Mouse (Mus musculus) cerebellum, postnatal 10 days (tissue): ENCODE results near the gene Ccnk.

Experiments
- DNase-seq, 2 experiments: peaks; one replicate each; pipeline ENCODE4 v3.0.0; 2021; ENCODE audit warnings: mixed read lengths in 2 of 2

The Ccnk gene

GRCm38 (mm10) chr12:108179321-108180266, at the start of gene Ccnk:
Gene Ccnk, plus strand, starts transcription at chr12:108179579.
- DNase-seq: peak; percentile 99

GRCm38 (mm10) chr12:108132450-108133070, 46.8 kb upstream of the Ccnk start:
- DNase-seq: peak in 1 of 2 experiments; percentile 31

- DNase-seq: no peak
Measured at GRCm38 (mm10) chr12:108133181-108133580, 46.2 kb upstream of the Ccnk start.

GRCm38 (mm10) chr12:108135610-108136208, 43.7 kb upstream of the Ccnk start:
- DNase-seq: peak; percentile 15 to 29

- DNase-seq: peak; percentile 50 to 61
Measured at GRCm38 (mm10) chr12:108143624-108144498, 35.5 kb upstream of the Ccnk start.

- no peak for DNase-seq
Measured at GRCm38 (mm10) chr12:108145198-108145597, 34.2 kb upstream of the Ccnk start.

DNA sequence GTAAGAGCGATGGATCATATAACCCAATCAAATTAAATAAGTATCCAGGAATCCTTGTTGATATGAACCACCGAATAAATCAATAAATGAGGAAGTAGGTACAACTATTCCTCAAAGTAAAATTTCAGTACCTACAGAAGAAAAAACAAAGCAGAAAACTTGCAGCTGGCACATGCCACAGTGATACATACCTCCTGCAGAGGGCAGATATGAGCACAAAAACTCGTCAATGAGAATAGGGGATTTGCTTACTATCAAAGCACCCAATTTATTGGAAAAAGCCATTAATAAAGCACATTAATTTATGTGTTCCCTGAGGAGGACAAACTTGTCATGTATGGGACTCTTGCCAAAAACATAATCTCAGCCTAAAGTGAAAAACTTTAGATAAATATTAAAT, 29.6 kb upstream of the Ccnk start:
- no peak for DNase-seq

DNA sequence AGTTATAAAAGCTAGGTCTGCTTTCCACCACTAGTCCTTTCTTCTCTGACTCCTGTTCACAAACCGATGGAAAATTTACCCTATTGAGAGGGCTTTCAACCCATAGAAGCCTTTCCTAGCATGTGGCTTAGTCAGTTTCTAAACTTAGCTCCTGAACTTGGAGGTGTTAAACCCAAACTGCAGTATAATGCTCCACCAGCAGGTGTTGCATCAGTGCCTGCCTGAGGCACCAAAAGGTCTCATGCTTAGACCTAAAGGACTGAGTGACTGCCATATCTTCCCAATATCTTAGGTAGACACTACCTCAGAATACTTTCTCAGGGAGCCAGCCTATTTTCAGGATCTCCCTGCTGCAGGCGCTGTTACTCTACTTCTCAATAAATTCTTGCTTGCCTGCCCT, 26.6 kb upstream of the Ccnk start:
- DNase-seq: no peak

- DNase-seq: no peak
Measured at GRCm38 (mm10) chr12:108159863-108160262, 19.5 kb upstream of the Ccnk start.

DNA sequence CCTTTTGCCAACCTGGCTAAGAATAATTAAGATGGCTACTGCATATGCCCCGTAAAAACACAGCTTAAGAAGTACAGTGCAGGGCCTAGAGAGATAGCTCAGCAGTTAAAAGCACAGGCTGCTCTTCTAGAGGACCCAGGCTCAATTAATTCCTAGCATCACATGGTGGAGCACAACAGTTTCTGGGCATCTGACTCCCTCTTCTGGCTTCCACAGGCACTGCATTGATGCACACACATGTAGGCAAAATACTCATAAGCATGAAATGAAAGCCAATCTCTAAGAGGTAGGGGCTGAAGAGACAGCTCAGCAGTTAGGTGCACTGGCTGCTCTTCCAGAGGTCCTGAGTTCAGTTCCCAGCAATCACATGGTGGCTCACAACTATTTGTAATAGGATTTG, 17.3 kb upstream of the Ccnk start:
- DNase-seq: peak; percentile 29 to 39

- DNase-seq: no peak
Measured at GRCm38 (mm10) chr12:108163706-108164105, 15.7 kb upstream of the Ccnk start.

DNA sequence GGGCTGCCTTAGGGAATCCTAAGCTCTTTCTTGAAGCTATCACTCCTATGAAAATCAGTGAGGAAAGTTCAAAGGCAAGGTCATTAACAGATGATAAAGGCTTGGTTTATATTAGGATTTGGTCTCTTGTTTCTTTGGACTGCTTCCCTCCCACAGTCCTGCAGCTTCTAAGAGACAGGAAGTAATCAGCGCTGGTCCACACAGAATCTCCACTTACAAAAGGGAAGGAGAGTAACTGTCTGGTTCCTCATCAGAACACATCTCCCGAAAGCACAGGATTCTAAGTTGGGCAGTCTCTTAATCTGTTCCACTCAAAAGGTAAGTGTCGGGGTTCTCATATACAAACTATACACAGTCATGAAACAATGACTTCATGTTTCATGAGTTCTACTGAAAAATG, 10.5 kb upstream of the Ccnk start:
- no peak for DNase-seq

GRCm38 (mm10) chr12:108170467-108170866, 8.9 kb upstream of the Ccnk start:
- DNase-seq: no peak

DNA sequence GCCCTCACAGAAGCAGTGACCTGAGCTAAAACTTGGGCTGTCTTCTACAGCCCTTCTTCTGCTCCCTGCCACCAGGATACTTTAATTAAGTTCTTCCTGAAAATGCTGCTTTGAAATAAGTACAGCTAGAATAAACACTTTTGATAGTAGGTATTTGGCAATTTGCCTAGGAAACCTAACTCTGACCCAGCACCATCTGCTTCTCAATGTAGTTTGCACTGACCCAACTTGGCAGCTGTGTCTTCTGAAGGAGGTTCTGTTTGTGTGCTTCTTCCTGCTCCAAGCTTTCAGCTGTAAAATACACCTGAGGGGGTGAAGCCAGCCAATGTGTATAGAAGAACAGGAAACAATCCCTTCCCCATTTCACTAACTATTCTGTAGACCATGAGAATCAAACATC, 8.0 kb upstream of the Ccnk start:
- DNase-seq: no peak

- peak in 1 of 2 experiments; percentile 41 for DNase-seq
Measured at GRCm38 (mm10) chr12:108172639-108173038, 6.7 kb upstream of the Ccnk start.

DNA sequence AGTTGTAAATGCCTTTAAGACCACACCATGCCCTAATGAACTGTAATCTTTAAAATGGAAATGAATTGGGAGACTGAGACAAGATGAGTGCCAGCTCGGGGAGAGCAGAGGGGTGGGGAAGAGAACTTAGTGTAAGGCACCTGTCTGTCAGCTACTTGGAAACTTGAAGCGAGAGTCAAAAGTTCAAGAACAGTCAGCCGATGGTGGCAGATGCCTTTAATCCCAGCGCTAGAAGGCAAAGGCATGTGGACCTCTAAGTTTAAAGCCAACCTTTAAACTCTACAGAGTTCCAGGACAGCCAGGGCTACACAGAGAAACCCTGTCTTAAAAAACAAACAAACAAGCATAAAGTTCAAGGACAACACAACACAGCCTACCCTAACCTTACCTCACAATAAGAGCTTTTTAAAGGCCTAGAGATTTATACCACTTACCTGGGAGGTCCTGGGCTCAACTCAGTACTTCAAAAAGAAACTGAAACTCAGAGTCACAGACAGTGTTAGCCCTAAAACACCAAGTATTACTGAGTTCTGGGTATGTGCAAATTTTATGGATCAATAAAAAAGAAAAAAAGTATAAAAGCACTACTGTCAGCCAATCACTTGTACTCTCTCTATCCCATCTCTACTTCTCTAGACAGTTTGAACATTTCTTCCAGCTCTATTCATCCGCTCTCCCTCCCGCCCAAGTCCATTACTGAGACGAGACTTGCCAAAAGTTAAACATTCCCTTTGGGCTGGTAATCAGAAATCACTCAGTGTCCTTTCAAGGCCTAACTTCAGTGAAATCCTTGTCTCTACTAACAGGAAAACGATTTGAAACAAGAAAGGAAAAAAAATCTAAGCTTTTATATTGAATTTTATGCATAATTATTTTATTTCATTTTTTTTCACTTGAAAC, 4.5 kb upstream of the Ccnk start:
- DNase-seq: no peak

GRCm38 (mm10) chr12:108176366-108176765, 3.0 kb upstream of the Ccnk start:
- no peak for DNase-seq

- peak; percentile 75 for DNase-seq
Measured at GRCm38 (mm10) chr12:108178331-108179245, 791 bp upstream of the Ccnk start.

DNA sequence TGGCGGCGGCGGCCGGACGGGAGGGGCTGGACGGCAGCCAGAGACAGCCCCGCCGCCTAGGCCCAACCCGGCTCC, 296 bp upstream of the Ccnk start, which contains the start of gene Setd3:
TSS of gene Setd3 (minus strand) at position 69 of the 75 bp plus-strand sequence.
- no peak for DNase-seq

DNA sequence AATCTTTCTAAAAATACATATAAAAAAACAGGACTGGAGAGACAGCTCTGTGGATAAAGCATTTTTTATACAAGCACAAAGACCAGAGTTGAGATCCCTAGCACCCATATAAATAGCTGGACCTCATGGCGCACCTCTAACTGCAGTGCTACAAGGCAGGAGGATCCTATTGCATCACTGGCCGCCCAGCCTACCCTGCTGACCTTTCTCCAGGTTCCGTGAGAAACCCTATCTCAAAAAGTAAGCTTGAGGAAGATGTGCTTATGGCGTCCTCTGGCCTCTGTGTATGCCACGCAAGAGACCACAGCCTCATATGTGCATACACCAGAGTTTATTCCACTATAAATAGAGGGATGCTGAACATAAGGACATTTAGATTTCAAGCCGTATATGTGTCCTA, 2.3 kb downstream of the Ccnk start:
- no peak for DNase-seq

DNA sequence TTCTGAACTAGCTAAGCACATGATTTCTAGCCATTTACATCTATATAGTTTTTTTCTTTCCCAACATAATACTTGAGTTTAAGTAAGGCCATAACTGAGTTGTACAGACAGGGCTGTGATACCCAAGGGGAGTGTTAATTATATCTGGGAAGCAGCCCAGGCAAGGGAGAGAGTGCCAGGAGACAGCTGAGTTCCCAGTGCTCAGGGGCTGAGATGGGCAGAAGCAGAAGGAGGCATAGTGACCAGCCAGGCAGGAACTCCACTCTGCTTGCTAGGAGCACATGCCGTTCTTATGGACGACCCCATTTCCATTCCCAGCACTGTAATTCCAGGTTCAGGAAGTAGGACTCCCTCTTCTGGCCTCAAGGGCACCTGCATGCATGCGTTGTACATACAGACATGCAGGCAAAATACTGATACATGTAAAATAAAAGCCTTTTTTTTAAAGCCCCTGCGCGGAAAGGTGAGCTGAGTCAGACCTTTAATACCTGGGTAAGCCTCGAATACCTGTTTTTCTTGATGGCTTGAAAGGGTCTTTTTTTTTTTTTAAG, 8.2 kb downstream of the Ccnk start:
- peak; percentile 64 to 73 for DNase-seq
